Comparison of ENCODE assay signal across 14 mouse cellular contexts in the genomic region with DNA sequence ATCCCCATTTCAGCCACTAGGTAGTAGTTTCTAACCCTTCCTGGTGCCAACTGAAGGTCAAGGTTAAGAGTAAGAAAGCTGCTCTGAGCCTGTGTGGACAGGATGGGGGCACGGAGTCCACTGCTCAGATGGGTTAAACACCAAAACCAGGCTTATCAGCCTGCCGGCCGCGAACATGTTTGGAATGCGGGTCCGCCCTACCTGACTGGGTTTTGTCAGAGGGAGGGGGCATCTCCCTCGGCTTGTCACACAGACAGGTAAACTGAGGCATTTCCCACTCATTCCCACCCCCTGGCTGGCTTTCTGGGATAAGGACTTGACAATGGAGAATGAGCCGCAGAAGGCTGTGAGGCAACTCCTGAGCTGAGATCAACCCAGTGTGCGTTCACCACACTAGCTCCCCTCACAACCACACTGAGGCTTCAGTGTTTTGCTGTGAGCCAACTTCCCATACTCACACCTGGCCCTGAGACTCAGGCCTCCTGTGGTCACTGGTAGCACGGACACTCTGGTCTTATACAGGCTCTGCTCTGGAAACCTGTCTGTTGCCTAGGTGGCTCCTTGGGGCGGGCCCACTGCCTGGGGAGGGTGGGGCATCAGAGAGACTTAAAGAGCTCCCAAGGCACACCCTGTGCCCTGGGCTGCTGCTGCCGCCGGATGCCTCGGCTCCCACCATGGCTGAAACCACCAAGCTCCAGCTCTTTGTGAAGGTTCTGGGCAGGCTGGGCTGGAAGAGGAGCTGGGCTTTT. TPM values are rescaled to one million over a fixed set of nuclear protein-coding genes. Genes with fewer than 3 reads are reported as not detected.
DNase-seq lines count a peak whose midpoint lies in the region; ATAC-seq and TF ChIP-seq lines count a peak whose summit lies in the region.
"Had no signal": no experiment of that assay in that cellular context is flagged by ENCODE, and none has a peak within 500 bp of the region (broad histone marks: within the 10 kb centered on the region; RNA-seq: fewer than 3 reads in every experiment).

A gene (plus strand): TSS at position 634 of the 749 bp plus-strand sequence.

- intact Hi-C loops in left cerebral cortex, postnatal 10 days (cut with DNase I), result no loop called here

- 64% methylated on average over 14 of the region's 14 CpGs for WGBS in forebrain, embryonic 12.5 days
- WGBS in forebrain, postnatal 0 days, result 64% methylated on average over 14 of the region's 14 CpGs
- 44% methylated on average over 14 of the region's 14 CpGs for WGBS in lung, adult 2 months
- WGBS in stomach, embryonic 16.5 days, result 33% methylated on average over 14 of the region's 14 CpGs

- peaks cover 14% of the 10 kb centered on the region for H3K36me3 ChIP-seq in forebrain, embryonic 12.5 days (replicated peaks)
- peaks cover 19% of the 10 kb centered on the region for H3K36me3 ChIP-seq in forebrain, postnatal 0 days (ENCODE audit: insufficient read depth)
- 0 out of 2 replicates have a peak, but pooled peaks cover 8% of the 10 kb centered on the region for H3K36me3 ChIP-seq in stomach, embryonic 16.5 days (ENCODE audit: control insufficient read depth, insufficient read depth, low read length)

- no peak within 1 kb of the TSS for H3K4me3 ChIP-seq in forebrain, embryonic 12.5 days (replicated peaks)
- H3K4me3 ChIP-seq in forebrain, postnatal 0 days (ENCODE audit: low read depth, low read length), result no peak within 1 kb of the TSS
- H3K4me3 ChIP-seq in lung, adult 2 months (replicated peaks; ENCODE audit: extremely low read depth, low read depth, low read length), result peak within 1 kb of the TSS; percentile 50
- H3K4me3 ChIP-seq in stomach, embryonic 16.5 days (replicated peaks; ENCODE audit: low read length), result no peak within 1 kb of the TSS
- H3K4me3 ChIP-seq: layer of hippocampus, adult 2 months had no signal

- DNase-seq in forebrain, postnatal 0 days, result no peak
- peak; percentile 35 to 52 for DNase-seq in urinary bladder, adult 18-20 months (ENCODE audit: low spot score in 2 of 2)
- no peak for DNase-seq in urinary bladder, postnatal 4 days (ENCODE audit: low spot score in 2 of 2)
- DNase-seq in lung, adult 2 months, result peak; percentile 77
- DNase-seq in spleen, postnatal 10 days (ENCODE audit: low spot score in 2 of 2), result no peak
- no peak for DNase-seq in left cerebral cortex, postnatal 10 days (ENCODE audit: extremely low spot score in 1 of 2, low spot score in 2 of 2)
- DNase-seq: adrenal gland, adult 2 months; gastrocnemius, postnatal 10 days had no signal

- peak; percentile 80; the same call in 1 of the 2 replicates for TF ChIP-seq POLR2A in lung, adult 2 months (IDR thresholded peaks at IDR 0.05; ENCODE audit: borderline replicate concordance, extremely low read depth, low read depth, low read length)

- no peaks in the 10 kb centered on the region; the same call in 1 of the 2 replicates for H3K27me3 ChIP-seq in forebrain, embryonic 12.5 days
- H3K27me3 ChIP-seq in forebrain, postnatal 0 days (ENCODE audit: insufficient read depth, low read length), result no peaks in the 10 kb centered on the region
- H3K27me3 ChIP-seq in stomach, embryonic 16.5 days (ENCODE audit: control insufficient read depth, insufficient read depth, low read length), result no peaks in the 10 kb centered on the region

- H3K4me1 ChIP-seq in forebrain, embryonic 12.5 days, result peaks cover 16% of the 10 kb centered on the region
- H3K4me1 ChIP-seq in forebrain, postnatal 0 days (ENCODE audit: insufficient read depth), result peaks cover 13% of the 10 kb centered on the region; the same call in 1 of the 2 replicates
- H3K4me1 ChIP-seq in lung, adult 2 months (ENCODE audit: control insufficient read depth, insufficient read depth, low read length), result peaks cover 8% of the 10 kb centered on the region
- peaks cover 27% of the 10 kb centered on the region for H3K4me1 ChIP-seq in stomach, embryonic 16.5 days (ENCODE audit: control insufficient read depth, insufficient read depth, low read length)

- no peak within 1 kb of the TSS for H3K4me2 ChIP-seq in forebrain, embryonic 12.5 days
- H3K4me2 ChIP-seq in forebrain, postnatal 0 days (ENCODE audit: low read depth), result no peak within 1 kb of the TSS
- peak within 1 kb of the TSS; percentile 11 for H3K4me2 ChIP-seq in stomach, embryonic 16.5 days (ENCODE audit: low read depth, low read length)
- H3K4me2 ChIP-seq: hindbrain, embryonic 14.5 days had no signal

- H3K9ac ChIP-seq in forebrain, embryonic 12.5 days, result peak within 1 kb of the TSS; percentile 12; the same call in 1 of the 2 replicates
- H3K9ac ChIP-seq in forebrain, postnatal 0 days, result no peak within 1 kb of the TSS
- peak within 1 kb of the TSS; percentile 17 for H3K9ac ChIP-seq in stomach, embryonic 16.5 days (ENCODE audit: low read length)
- H3K9ac ChIP-seq: hindbrain, embryonic 14.5 days had no signal

- TF ChIP-seq CTCF in forebrain, postnatal 0 days (IDR thresholded peaks at IDR 0.05; ENCODE audit: low read depth), result no peak
- TF ChIP-seq CTCF in lung, adult 2 months (IDR thresholded peaks at IDR 0.05; ENCODE audit: insufficient read depth, low read length), result no peak

- H3K9me3 ChIP-seq in forebrain, embryonic 12.5 days, result no peaks in the 10 kb centered on the region
- no peaks in the 10 kb centered on the region for H3K9me3 ChIP-seq in forebrain, postnatal 0 days (ENCODE audit: low read length)
- H3K9me3 ChIP-seq in stomach, embryonic 16.5 days (replicated peaks; ENCODE audit: control insufficient read depth, low read length), result no peaks in the 10 kb centered on the region

- no peak within 1 kb of the TSS for H3K27ac ChIP-seq in forebrain, embryonic 12.5 days
- no peak within 1 kb of the TSS for H3K27ac ChIP-seq in forebrain, postnatal 0 days (ENCODE audit: low read depth, low read length)
- H3K27ac ChIP-seq in stomach, embryonic 16.5 days (ENCODE audit: low read length), result peak within 1 kb of the TSS; percentile 63
- H3K27ac ChIP-seq: hindbrain, embryonic 14.5 days; layer of hippocampus, adult 2 months had no signal

- no peak for ATAC-seq in forebrain, embryonic 12.5 days (ENCODE audit: low FRiP score)
- ATAC-seq in forebrain, postnatal 0 days, result no peak
- ATAC-seq in stomach, embryonic 16.5 days (ENCODE audit: insufficient read depth, low FRiP score), result peak; percentile 50

RNA-seq across cellular contexts. Expression of the gene that starts here (rescaled TPM):
- 1.1 and 2.0 TPM in 2 replicates for polyA plus RNA-seq in forebrain, embryonic 12.5 days (2016; fragmentation: Nextera tagmentation; extraction: Ambion mirVana)
- total RNA-seq in forebrain, postnatal 0 days (2014; rRNA removed), result 0.48 TPM in 1 of 2 replicates, not detected in the other
- polyA plus RNA-seq in forebrain, postnatal 0 days (2015; fragmentation: Nextera tagmentation; extraction: Ambion mirVana), result 2.5 and 3.6 TPM in 2 replicates
- 1,602 and 1,847 TPM in 2 replicates for polyA plus RNA-seq in lung, adult 2 months (2012; rRNA removed)
- 60.5 and 113 TPM in 2 replicates for polyA plus RNA-seq in stomach, embryonic 16.5 days (2015; fragmentation: Nextera tagmentation; extraction: Ambion mirVana)
- total RNA-seq in left cerebral cortex, postnatal 10 days (2021), result under 1 TPM in 1 of 2 experiments, not detected in 1; 0.87 TPM
- total RNA-seq: megakaryocyte-erythroid progenitor cell, adult 5-6 weeks had no signal
- polyA plus RNA-seq: limb, embryonic 11.5 days had no signal

Comparison
In these comparisons a context has a peak if more than half of its experiments do, and no peak if none do; other contexts are left out.
1. RNA of the gene that starts here (polyA plus RNA-seq): 1,602 to 1,847 TPM in lung, adult 2 months; 60.5 to 113 TPM in stomach, embryonic 16.5 days, 2.5 to 3.6 TPM in forebrain, postnatal 0 days and 1.1 to 2.0 TPM in forebrain, embryonic 12.5 days; every median in the first group is over 10 times any median in the second.
2. DNase-seq: peak in urinary bladder, adult 18-20 months (2 of 2) and lung, adult 2 months (single experiment); none in forebrain, postnatal 0 days (single experiment), urinary bladder, postnatal 4 days (0 of 2), spleen, postnatal 10 days (0 of 2) and left cerebral cortex, postnatal 10 days (0 of 2).